Mouse (Mus musculus): ENCODE measurements around the gene Kansl1. TPM values are rescaled to one million over a fixed set of nuclear protein-coding genes. Genes with fewer than 3 reads are reported as not detected.
A peak's percentile ranks its signal among the peaks of the same experiment; 100 is the strongest.

The Kansl1 gene
- polyA plus RNA-seq, 1 experiment from 2014 or later: 52.2 TPM

GRCm38 (mm10) chr11:104311643-104312042 lies 157.0 kb downstream of the Kansl1 start:
- in situ Hi-C loops (cut with MboI; ENCODE audit: low pct_unique_long_range_greater_than_20kb): loop anchor here (25.0 kb wide), 1 partner anchor 826 kb away; the partner anchor contains the start of genes Gm10842 and Mettl2
- POLR2A ChIA-PET: no interaction called here
- CTCF ChIA-PET: no interaction called here
- H3K27me3 ChIP-seq: no peaks in the 10 kb centered on the region
- DNase-seq (ENCODE audit: low read depth, low spot score): no peak
- no peak for ATAC-seq
- no peak for TF ChIP-seq CTCF (IDR thresholded peaks at IDR 0.05)

- ChIA-PET CTCF (no interaction called here), POLR2A (no interaction called here)
- in situ Hi-C loops (cut with MboI; ENCODE audit: low pct_unique_long_range_greater_than_20kb): loop anchor here (25.0 kb wide), 1 partner anchor 827 kb away; the partner anchor contains the start of genes Gm10842 and Mettl2
- DNase-seq (ENCODE audit: low read depth, low spot score) (no peak), ATAC-seq (no peak)
- no peaks in the 10 kb centered on the region for H3K27me3 ChIP-seq
- no peak for TF ChIP-seq CTCF (IDR thresholded peaks at IDR 0.05)
These were observed 158.3 kb downstream of the Kansl1 start for GRCm38 (mm10) chr11:104310226-104310887.

- TF ChIP-seq CTCF (IDR thresholded peaks at IDR 0.05): no peak
- in situ Hi-C loops (cut with MboI; ENCODE audit: low pct_unique_long_range_greater_than_20kb): loop anchor here (25.0 kb wide), 1 partner anchor 828 kb away; the partner anchor contains the start of genes Gm10842 and Mettl2
- ChIA-PET POLR2A (no interaction called here), CTCF (interaction anchor here (0.9 kb wide), 1 partner anchor 20 kb away, joined by 4 read pairs; no protein-coding TSS in a partner anchor)
- DNase-seq (ENCODE audit: low read depth, low spot score) (no peak), ATAC-seq (no peak)
- H3K27me3 ChIP-seq: no peaks in the 10 kb centered on the region
These were observed 159.1 kb downstream of the Kansl1 start for GRCm38 (mm10) chr11:104309377-104310225.

- CTCF ChIA-PET: interaction anchor here (0.7 to 1.1 kb wide), 3 partner anchors 11 to 28 kb away, joined by 3 read pairs; no protein-coding TSS in a partner anchor
- no peak for DNase-seq (ENCODE audit: low read depth, low spot score)
- POLR2A ChIA-PET: no interaction called here
- no peak for TF ChIP-seq CTCF (IDR thresholded peaks at IDR 0.05)
- no peaks in the 10 kb centered on the region for H3K27me3 ChIP-seq
- no peak for ATAC-seq
- in situ Hi-C loops (cut with MboI; ENCODE audit: low pct_unique_long_range_greater_than_20kb): loop anchor here (25.0 kb wide), 1 partner anchor 830 kb away; the partner anchor contains the start of genes Gm10842 and Mettl2
These were observed 161.5 kb downstream of the Kansl1 start for GRCm38 (mm10) chr11:104307136-104307535.

- CTCF ChIA-PET: interaction anchor here (0.7 to 0.8 kb wide), 2 partner anchors 10 to 27 kb away, joined by 3 read pairs; no protein-coding TSS in a partner anchor
- no peaks in the 10 kb centered on the region for H3K27me3 ChIP-seq
- POLR2A ChIA-PET: interaction anchor here (0.6 kb wide), 1 partner anchor 22 kb away, joined by 3 read pairs; no protein-coding TSS in a partner anchor
- TF ChIP-seq CTCF (IDR thresholded peaks at IDR 0.05): no peak
- ATAC-seq (no peak), DNase-seq (ENCODE audit: low read depth, low spot score) (no peak)
- in situ Hi-C loops (cut with MboI; ENCODE audit: low pct_unique_long_range_greater_than_20kb): loop anchor here (25.0 kb wide), 1 partner anchor 831 kb away; the partner anchor contains the start of genes Gm10842 and Mettl2
These were observed 162.2 kb downstream of the Kansl1 start for GRCm38 (mm10) chr11:104306483-104306882.

- DNase-seq (ENCODE audit: low read depth, low spot score) (no peak), ATAC-seq (no peak)
- CTCF ChIA-PET: interaction anchor here (0.8 kb wide), 1 partner anchor 17 kb away, joined by 3 read pairs; no protein-coding TSS in a partner anchor
- no peaks in the 10 kb centered on the region for H3K27me3 ChIP-seq
- POLR2A ChIA-PET: interaction anchor here (0.5 kb wide), 1 partner anchor 153 kb away, joined by 3 read pairs; no protein-coding TSS in a partner anchor
- in situ Hi-C loops (cut with MboI; ENCODE audit: low pct_unique_long_range_greater_than_20kb): loop anchor here (25.0 kb wide), 1 partner anchor 832 kb away; the partner anchor contains the start of genes Gm10842 and Mettl2
- TF ChIP-seq CTCF (IDR thresholded peaks at IDR 0.05): no peak
These were observed 162.9 kb downstream of the Kansl1 start for GRCm38 (mm10) chr11:104305711-104306110.

GRCm38 (mm10) chr11:104303088-104303960 lies 165.3 kb downstream of the Kansl1 start:
- CTCF ChIA-PET: no interaction called here
- POLR2A ChIA-PET: no interaction called here
- DNase-seq (ENCODE audit: low read depth, low spot score): no peak
- ATAC-seq: peak; percentile 22
- no peak for TF ChIP-seq CTCF (IDR thresholded peaks at IDR 0.05)
- H3K27me3 ChIP-seq: no peaks in the 10 kb centered on the region
- in situ Hi-C loops (cut with MboI; ENCODE audit: low pct_unique_long_range_greater_than_20kb): loop anchor here (25.0 kb wide), 1 partner anchor 834 kb away; the partner anchor contains the start of genes Gm10842 and Mettl2

GRCm38 (mm10) chr11:104302628-104303027 lies 166.0 kb downstream of the Kansl1 start:
- no peaks in the 10 kb centered on the region for H3K27me3 ChIP-seq
- in situ Hi-C loops (cut with MboI; ENCODE audit: low pct_unique_long_range_greater_than_20kb): loop anchor here (25.0 kb wide), 1 partner anchor 835 kb away; the partner anchor contains the start of genes Gm10842 and Mettl2
- POLR2A ChIA-PET: no interaction called here
- CTCF ChIA-PET: no interaction called here
- ATAC-seq (no peak), DNase-seq (ENCODE audit: low read depth, low spot score) (no peak)
- TF ChIP-seq CTCF (IDR thresholded peaks at IDR 0.05): no peak

GRCm38 (mm10) chr11:104297671-104298070 lies 171.0 kb downstream of the Kansl1 start:
- in situ Hi-C loops (cut with MboI; ENCODE audit: low pct_unique_long_range_greater_than_20kb): no loop called here
- no peak for DNase-seq (ENCODE audit: low read depth, low spot score)
- H3K27me3 ChIP-seq: no peaks in the 10 kb centered on the region
- ChIA-PET POLR2A (no interaction called here), CTCF (interaction anchor here (1.2 kb wide), 1 partner anchor 8 kb away, joined by 3 read pairs; no protein-coding TSS in a partner anchor)
- no peak for TF ChIP-seq CTCF (IDR thresholded peaks at IDR 0.05)
- no peak for ATAC-seq

Measured in Patski (cell line).